ENCODE assay signal across 18 mouse cellular contexts in genomic region chr17:88477165-88477564, GRCm38 (mm10).
"Had no signal": no experiment of that assay in that cellular context is flagged by ENCODE, and none has a peak within 500 bp of the region (broad histone marks: within the 10 kb centered on the region; RNA-seq: fewer than 3 reads in every experiment).

No protein-coding gene starts in this region.

- H3K9me3 ChIP-seq: neural tube, embryonic 13.5 days; neural tube, embryonic 15.5 days; stomach, embryonic 15.5 days had no signal

- H3K36me3 ChIP-seq: neural tube, embryonic 15.5 days had no signal

- H3K27ac ChIP-seq: midbrain, embryonic 10.5 days; neural tube, embryonic 13.5 days; neural tube, embryonic 15.5 days; stomach, embryonic 15.5 days; stomach, postnatal 0 days had no signal

- H3K4me1 ChIP-seq: midbrain, embryonic 10.5 days; stomach, embryonic 15.5 days had no signal

- H3K4me2 ChIP-seq: lung, embryonic 14.5 days; neural tube, embryonic 13.5 days; neural tube, embryonic 15.5 days; stomach, embryonic 15.5 days had no signal

- H3K27me3 ChIP-seq: neural tube, embryonic 13.5 days; neural tube, embryonic 15.5 days; stomach, embryonic 15.5 days had no signal

- ATAC-seq: midbrain, embryonic 16.5 days had no signal

- H3K9ac ChIP-seq: lung, embryonic 14.5 days; neural tube, embryonic 13.5 days; neural tube, embryonic 15.5 days; stomach, embryonic 15.5 days had no signal

- H3K4me3 ChIP-seq: midbrain, embryonic 10.5 days; myocyte; neural tube, embryonic 13.5 days; neural tube, embryonic 15.5 days; stomach, embryonic 15.5 days had no signal

- DNase-seq: lung, adult 18-20 months; lung, embryonic 14.5 days; lung, postnatal 10 days; lung, postnatal 4 days; midbrain, embryonic 14.5 days; retina, postnatal 1 day; right cerebral cortex, adult 18-20 months; right cerebral cortex, postnatal 14 days; thymus, adult 2 months; thymus, postnatal 25 days; thymus, postnatal 4 days had no signal
